Mouse (Mus musculus): ENCODE measurements around the gene C1qtnf1. TPM values are rescaled to one million over a fixed set of nuclear protein-coding genes. Genes with fewer than 3 reads are reported as not detected.

C1qtnf1 gene
- total RNA-seq, 2 experiments from 2014 or later: 3.0 to 3.9 TPM

GRCm38 (mm10) chr11:118430291-118430885 is 2.4 kb downstream of the C1qtnf1 start:
- no peak overlapping the region for H3K27ac ChIP-seq
- DNase-seq (ENCODE audit: low spot score in 2 of 2): no peak
- no peak for TF ChIP-seq CTCF (conservative IDR thresholded peaks at IDR 0.05)
- H3K4me3 ChIP-seq: no peak overlapping the region

GRCm38 (mm10) chr11:118431100-118431948 is 3.3 kb downstream of the C1qtnf1 start:
- no peak for DNase-seq (ENCODE audit: low spot score in 2 of 2)
- H3K27ac ChIP-seq: no peak overlapping the region
- no peak overlapping the region for H3K4me3 ChIP-seq
- TF ChIP-seq CTCF (conservative IDR thresholded peaks at IDR 0.05): no peak

- H3K4me3 ChIP-seq: no peak overlapping the region
- TF ChIP-seq CTCF (conservative IDR thresholded peaks at IDR 0.05): no peak
- DNase-seq (ENCODE audit: low spot score in 2 of 2): no peak
- H3K27ac ChIP-seq: no peak overlapping the region
Observed at GRCm38 (mm10) chr11:118433398-118433868, 5.4 kb downstream of the C1qtnf1 start.

GRCm38 (mm10) chr11:118434093-118434492 is 6.1 kb downstream of the C1qtnf1 start:
- H3K4me3 ChIP-seq: no peak overlapping the region
- no peak for DNase-seq (ENCODE audit: low spot score in 2 of 2)
- TF ChIP-seq CTCF (conservative IDR thresholded peaks at IDR 0.05): no peak

GRCm38 (mm10) chr11:118436471-118436935 is 8.5 kb downstream of the C1qtnf1 start:
- Histone ChIP-seq H3K4me3 (no peak overlapping the region), H3K27ac (no peak overlapping the region)
- peak; percentile 66 for TF ChIP-seq CTCF (conservative IDR thresholded peaks at IDR 0.05)
- DNase-seq (ENCODE audit: low spot score in 2 of 2): no peak

More at GRCm38 (mm10) chr11:118434093-118434492, 6.1 kb downstream of the C1qtnf1 start:
- no peak overlapping the region for H3K27ac ChIP-seq

- TF ChIP-seq CTCF (conservative IDR thresholded peaks at IDR 0.05): no peak
- peak overlapping the region; percentile 32; the same call in 1 of the 2 replicates for H3K27ac ChIP-seq
Observed at GRCm38 (mm10) chr11:118438665-118439414, 10.8 kb downstream of the C1qtnf1 start.

GRCm38 (mm10) chr11:118442691-118443090 is 14.7 kb downstream of the C1qtnf1 start:
- no peak for TF ChIP-seq CTCF (conservative IDR thresholded peaks at IDR 0.05)
- no peak for DNase-seq (ENCODE audit: low spot score in 2 of 2)
- H3K4me3 ChIP-seq: no peak overlapping the region
- H3K27ac ChIP-seq: no peak overlapping the region

More at GRCm38 (mm10) chr11:118438665-118439414, 10.8 kb downstream of the C1qtnf1 start:
- no peak for DNase-seq (ENCODE audit: low spot score in 2 of 2)
- no peak overlapping the region for H3K4me3 ChIP-seq

- no peak overlapping the region for H3K27ac ChIP-seq
- H3K4me3 ChIP-seq: no peak overlapping the region
- DNase-seq (ENCODE audit: low spot score in 2 of 2): peak in 1 of 2 experiments; percentile 70
- TF ChIP-seq CTCF (conservative IDR thresholded peaks at IDR 0.05): peak; percentile 88
Observed at GRCm38 (mm10) chr11:118443201-118443970, 15.4 kb downstream of the C1qtnf1 start.

- peak; percentile 63 to 81 for DNase-seq (ENCODE audit: low spot score in 2 of 2)
- TF ChIP-seq CTCF (conservative IDR thresholded peaks at IDR 0.05): peak; percentile 97
- Histone ChIP-seq H3K4me3 (no peak overlapping the region), H3K27ac (no peak overlapping the region)
Observed at GRCm38 (mm10) chr11:118445843-118446242, 17.8 kb downstream of the C1qtnf1 start.

GRCm38 (mm10) chr11:118447346-118447745 is 19.3 kb downstream of the C1qtnf1 start:
- no peak for DNase-seq (ENCODE audit: low spot score in 2 of 2)
- Histone ChIP-seq H3K27ac (no peak overlapping the region), H3K4me3 (no peak overlapping the region)
- TF ChIP-seq CTCF (conservative IDR thresholded peaks at IDR 0.05): no peak

- no peak for TF ChIP-seq CTCF (conservative IDR thresholded peaks at IDR 0.05)
- H3K27ac ChIP-seq: no peak overlapping the region
- H3K4me3 ChIP-seq: no peak overlapping the region
- no peak for DNase-seq (ENCODE audit: low spot score in 2 of 2)
Observed at GRCm38 (mm10) chr11:118448385-118448784, 20.4 kb downstream of the C1qtnf1 start.

GRCm38 (mm10) chr11:118451211-118451610 is 23.2 kb downstream of the C1qtnf1 start:
- DNase-seq (ENCODE audit: low spot score in 2 of 2): no peak
- no peak overlapping the region for H3K4me3 ChIP-seq
- no peak overlapping the region for H3K27ac ChIP-seq
- no peak for TF ChIP-seq CTCF (conservative IDR thresholded peaks at IDR 0.05)

Data from layer of hippocampus, adult 2 months (tissue).